ENCODE assay signal across 26 mouse cellular contexts in genomic region chr9:123484830-123485229, GRCm38 (mm10). TPM values are rescaled to one million over a fixed set of nuclear protein-coding genes. Genes with fewer than 3 reads are reported as not detected.
DNase-seq lines count a peak whose midpoint lies in the region; ATAC-seq and TF ChIP-seq lines count a peak whose summit lies in the region.
"Had no signal": no experiment of that assay in that cellular context is flagged by ENCODE, and none has a peak within 500 bp of the region (broad histone marks: within the 10 kb centered on the region; RNA-seq: fewer than 3 reads in every experiment).

No protein-coding gene starts in this region.

- no peak for DNase-seq in heart, adult 2 months
- DNase-seq in heart, embryonic 10.5 days (ENCODE audit: low spot score): no peak
- no peak for DNase-seq in heart, adult 18-20 months
- DNase-seq in liver, embryonic 13.5 days: no peak
- no peak for DNase-seq in liver
- no peak for DNase-seq in kidney, adult 11 months
- DNase-seq: adrenal gland, adult 2 months; adrenal gland, postnatal 14 days; cerebellum, adult 11 months; cerebellum, adult 2 months; cerebellum, adult 9-11 months; cerebellum, postnatal 25 days; forebrain, postnatal 0 days; gastrocnemius, postnatal 36 days; heart, postnatal 14 days; kidney, adult 18-20 months; kidney, adult 9 months had no signal

- H3K4me3 ChIP-seq in heart, adult 2 months: no peak overlapping the region
- H3K4me3 ChIP-seq in heart, embryonic 10.5 days: no peak overlapping the region
- H3K4me3 ChIP-seq in heart, embryonic 15.5 days: no peak overlapping the region
- no peak overlapping the region for H3K4me3 ChIP-seq in liver, embryonic 13.5 days (replicated peaks)
- H3K4me3 ChIP-seq: embryonic facial prominence, embryonic 12.5 days; embryonic facial prominence, embryonic 15.5 days; hindbrain, embryonic 10.5 days; hindbrain, embryonic 13.5 days; intestine, embryonic 15.5 days had no signal

- H3K9me3 ChIP-seq in heart, embryonic 10.5 days: no peaks in the 10 kb centered on the region
- no peaks in the 10 kb centered on the region for H3K9me3 ChIP-seq in heart, embryonic 15.5 days (replicated peaks)
- no peaks in the 10 kb centered on the region for H3K9me3 ChIP-seq in liver, embryonic 13.5 days (replicated peaks)
- H3K9me3 ChIP-seq: embryonic facial prominence, embryonic 12.5 days; embryonic facial prominence, embryonic 15.5 days; hindbrain, embryonic 10.5 days; hindbrain, embryonic 13.5 days; intestine, embryonic 15.5 days had no signal

- no peak for ATAC-seq in heart, embryonic 15.5 days (replicated peaks; ENCODE audit: insufficient number of reproducible peaks, insufficient read depth, low FRiP score, low read depth)
- no peak for ATAC-seq in liver, embryonic 13.5 days (ENCODE audit: low read depth)
- ATAC-seq: CD4-positive, CD25-positive, alpha-beta regulatory T cell, adult 4 months; forebrain, embryonic 14.5 days; forebrain, postnatal 0 days; hindbrain, embryonic 16.5 days; intestine, embryonic 15.5 days had no signal

- 0 out of 2 replicates have a peak overlapping the region, but pooled peaks have one; percentile 96 for H3K4me2 ChIP-seq in heart, embryonic 15.5 days
- 0 out of 2 replicates have a peak overlapping the region, but pooled peaks have one; percentile 95 for H3K4me2 ChIP-seq in liver, embryonic 13.5 days
- H3K4me2 ChIP-seq: embryonic facial prominence, embryonic 12.5 days; embryonic facial prominence, embryonic 15.5 days; hindbrain, embryonic 13.5 days; intestine, embryonic 15.5 days had no signal

- WGBS in heart, adult 2 months: 62% methylated on average over 3 of the region's 3 CpGs
- WGBS in heart, embryonic 10.5 days: 82% methylated on average over 3 of the region's 3 CpGs
- 80% methylated on average over 3 of the region's 3 CpGs for WGBS in heart, embryonic 15.5 days
- 83% methylated on average over 3 of the region's 3 CpGs for WGBS in liver, embryonic 13.5 days (ENCODE audit: insufficient replicate concordance)

- TF ChIP-seq EP300 in heart, adult 2 months (IDR thresholded peaks at IDR 0.05; ENCODE audit: insufficient read depth, low read depth, low read length): no peak

- intact Hi-C loops in heart, adult 2 months (cut with DNase I): no loop called here

- peaks cover 9% of the 10 kb centered on the region for H3K79me2 ChIP-seq in heart, adult 2 months (replicated peaks; ENCODE audit: control insufficient read depth, insufficient read depth, low read length)

- H3K9ac ChIP-seq in heart, adult 2 months (ENCODE audit: low read depth, low read length): no peak overlapping the region
- H3K9ac ChIP-seq in heart, embryonic 15.5 days: no peak overlapping the region
- H3K9ac ChIP-seq in liver, embryonic 13.5 days: no peak overlapping the region
- H3K9ac ChIP-seq: embryonic facial prominence, embryonic 12.5 days; embryonic facial prominence, embryonic 15.5 days; forebrain, postnatal 0 days; hindbrain, embryonic 13.5 days; intestine, embryonic 15.5 days had no signal

- peaks cover 54% of the 10 kb centered on the region for H3K36me3 ChIP-seq in heart, adult 2 months (ENCODE audit: control insufficient read depth, insufficient read depth, low read length)
- peaks cover 54% of the 10 kb centered on the region for H3K36me3 ChIP-seq in heart, embryonic 10.5 days
- peaks cover 15% of the 10 kb centered on the region for H3K36me3 ChIP-seq in heart, embryonic 15.5 days
- H3K36me3 ChIP-seq in liver, embryonic 13.5 days: peaks cover 83% of the 10 kb centered on the region
- H3K36me3 ChIP-seq: hindbrain, embryonic 13.5 days; intestine, embryonic 15.5 days had no signal

- H3K27ac ChIP-seq in heart, adult 2 months: peak overlapping the region; percentile 32
- no peak overlapping the region for H3K27ac ChIP-seq in heart, embryonic 10.5 days
- H3K27ac ChIP-seq in heart, embryonic 15.5 days: no peak overlapping the region
- peak overlapping the region; percentile 91; the same call in 1 of the 2 replicates for H3K27ac ChIP-seq in liver, embryonic 13.5 days
- H3K27ac ChIP-seq: embryonic facial prominence, embryonic 12.5 days; embryonic facial prominence, embryonic 15.5 days; hindbrain, embryonic 10.5 days; hindbrain, embryonic 13.5 days; intestine, embryonic 15.5 days had no signal

- H3K27me3 ChIP-seq in heart, adult 2 months (ENCODE audit: control insufficient read depth, insufficient read depth, low read length): no peaks in the 10 kb centered on the region
- H3K27me3 ChIP-seq in heart, embryonic 10.5 days (ENCODE audit: insufficient read depth, poor library complexity, severe bottlenecking): no peaks in the 10 kb centered on the region
- no peaks in the 10 kb centered on the region for H3K27me3 ChIP-seq in heart, embryonic 15.5 days
- no peaks in the 10 kb centered on the region for H3K27me3 ChIP-seq in liver, embryonic 13.5 days
- H3K27me3 ChIP-seq: embryonic facial prominence, embryonic 12.5 days; embryonic facial prominence, embryonic 15.5 days; hindbrain, embryonic 13.5 days; intestine, embryonic 15.5 days had no signal

- H3K4me1 ChIP-seq in heart, adult 2 months (ENCODE audit: control insufficient read depth, insufficient read depth, low read length): peaks cover 41% of the 10 kb centered on the region
- peaks cover 85% of the 10 kb centered on the region for H3K4me1 ChIP-seq in heart, embryonic 10.5 days
- H3K4me1 ChIP-seq in heart, embryonic 15.5 days (replicated peaks): peaks cover 87% of the 10 kb centered on the region
- peaks cover 91% of the 10 kb centered on the region for H3K4me1 ChIP-seq in liver, embryonic 13.5 days (replicated peaks)

- no peak for TF ChIP-seq POLR2A in heart, adult 2 months (IDR thresholded peaks at IDR 0.05; ENCODE audit: insufficient read depth, low read depth, low read length)

- no peak for TF ChIP-seq CTCF in heart, adult 2 months (IDR thresholded peaks at IDR 0.05)

RNA-seq across cellular contexts. Expression of gene Limd1, which starts 6.3 kb away (rescaled TPM):
- total RNA-seq in heart, adult 2 months (2021): 10 to 100 TPM; 33.7 to 48.9 TPM
- polyA plus RNA-seq in heart, adult 2 months (2012; rRNA removed): 34.6 and 50.0 TPM in 2 replicates
- 39.0 and 39.2 TPM in 2 replicates for polyA plus RNA-seq in heart, embryonic 10.5 days (2016; fragmentation: Nextera tagmentation; extraction: Ambion mirVana)
- 50.3 and 56.1 TPM in 2 replicates for polyA plus RNA-seq in heart, embryonic 15.5 days (2015; fragmentation: Nextera tagmentation; extraction: Ambion mirVana)
- 10 to 100 TPM; 32.8 to 37.1 TPM for total RNA-seq in heart, adult 18-20 months (2021)
- 21.5 and 25.8 TPM in 2 replicates for polyA plus RNA-seq in liver, embryonic 13.5 days (2015; fragmentation: Nextera tagmentation; extraction: Ambion mirVana)

RNA-seq across cellular contexts. Expression of gene Sacm1l, which starts 44.7 kb away (rescaled TPM):
- total RNA-seq in heart, adult 2 months (2021): 10 to 100 TPM; 35.4 to 36.8 TPM
- 8.3 and 18.9 TPM in 2 replicates for polyA plus RNA-seq in heart, adult 2 months (2012; rRNA removed)
- 42.6 and 48.6 TPM in 2 replicates for polyA plus RNA-seq in heart, embryonic 10.5 days (2016; fragmentation: Nextera tagmentation; extraction: Ambion mirVana)
- 43.9 and 45.3 TPM in 2 replicates for polyA plus RNA-seq in heart, embryonic 15.5 days (2015; fragmentation: Nextera tagmentation; extraction: Ambion mirVana)
- 10 to 100 TPM; 35.2 to 35.4 TPM for total RNA-seq in heart, adult 18-20 months (2021)
- 27.3 and 37.3 TPM in 2 replicates for polyA plus RNA-seq in liver, embryonic 13.5 days (2015; fragmentation: Nextera tagmentation; extraction: Ambion mirVana)

Comparison
In these comparisons a context has a peak if more than half of its experiments do, and no peak if none do; other contexts are left out.
1. H3K27ac ChIP-seq: peak in heart, adult 2 months (single experiment) and liver, embryonic 13.5 days (single experiment); none in heart, embryonic 10.5 days (single experiment) and heart, embryonic 15.5 days (single experiment).